Mouse (Mus musculus) megakaryocyte-erythroid progenitor cell, adult 5 weeks (primary cell): ENCODE data around the gene Gzf1. TPM values are rescaled to one million over a fixed set of nuclear protein-coding genes. Genes with fewer than 3 reads are reported as not detected.

Source experiments
- polyA plus RNA-seq: library from polyadenylated mRNA; stranded (reverse); fragments of >175 nt; gene quantifications from 2 replicates; pipeline ENCODE4 v1.2.3, GENCODE M21; 2012

Gene Gzf1
- polyA plus RNA-seq = 11.8 and 12.8 TPM in 2 replicates

GRCm38 (mm10) chr2:148680775-148681291 is at the start of gene Gzf1:
Gene Gzf1 (plus strand): TSS chr2:148681023.

GRCm38 (mm10) chr2:148672199-148673096 is 8.4 kb upstream of the Gzf1 start, which contains the start of gene Nxt1:
Gene Nxt1 (plus strand): TSS chr2:148672601.

GRCm38 (mm10) chr2:148732327-148733000 is 51.6 kb downstream of the Gzf1 start, which contains the start of gene Napb:
Gene Napb (minus strand): TSS chr2:148732467.

Other genes with a start within 250 kb of the Gzf1 start
- gene Cd93, start 237.5 kb upstream of the Gzf1 start, polyA plus RNA-seq = 10.5 and 12.2 TPM in 2 replicates
- 35.0 and 49.1 TPM in 2 replicates for gene Nxt1, start 8.4 kb upstream of the Gzf1 start, polyA plus RNA-seq
- gene Napb, start 51.4 kb downstream of the Gzf1 start, polyA plus RNA-seq = 0.17 and 0.19 TPM in 2 replicates
- gene Cstl1, start 69.3 kb downstream of the Gzf1 start, polyA plus RNA-seq = not detected in 2 replicates
- not detected in 2 replicates for gene Cst11, start 90.5 kb downstream of the Gzf1 start, polyA plus RNA-seq
- not detected in 2 replicates for gene 8030411F24Rik, start 101.0 kb downstream of the Gzf1 start, polyA plus RNA-seq
- gene Cst12, start 108.3 kb downstream of the Gzf1 start, polyA plus RNA-seq = not detected in 2 replicates
- gene Cst8, start 117.8 kb downstream of the Gzf1 start, polyA plus RNA-seq = not detected in 2 replicates
- not detected in 2 replicates for gene Cst13, start 139.1 kb downstream of the Gzf1 start, polyA plus RNA-seq
- not detected in 2 replicates for gene Cst9, start 154.1 kb downstream of the Gzf1 start, polyA plus RNA-seq
- gene 9230104L09Rik, start 184.0 kb downstream of the Gzf1 start, polyA plus RNA-seq = not detected in 2 replicates
- 971 and 1,101 TPM in 2 replicates for gene Cst3, start 194.7 kb downstream of the Gzf1 start, polyA plus RNA-seq